Mouse (Mus musculus) B cell, adult 67 days (primary cell): ENCODE data around the gene Gm42957. TPM values are rescaled to one million over a fixed set of nuclear protein-coding genes. Genes with fewer than 3 reads are reported as not detected.

Source experiments
- total RNA-seq, 2 experiments: library from RNA; stranded (reverse); gene quantifications; 4 replicates each; pipeline ENCODE4 v1.2.4; 2023

The Gm42957 gene
- under 1 TPM in 1 of 2 experiments, not detected in 1; 0.26 TPM for total RNA-seq

GRCm38 (mm10) chr3:96634928-96635879 lies at the start of gene Gm42957, which contains the start of gene Pex11b:
Gene Gm42957 (plus strand): TSS chr3:96635474.
Gene Pex11b (plus strand): TSS chr3:96635376.

DNA sequence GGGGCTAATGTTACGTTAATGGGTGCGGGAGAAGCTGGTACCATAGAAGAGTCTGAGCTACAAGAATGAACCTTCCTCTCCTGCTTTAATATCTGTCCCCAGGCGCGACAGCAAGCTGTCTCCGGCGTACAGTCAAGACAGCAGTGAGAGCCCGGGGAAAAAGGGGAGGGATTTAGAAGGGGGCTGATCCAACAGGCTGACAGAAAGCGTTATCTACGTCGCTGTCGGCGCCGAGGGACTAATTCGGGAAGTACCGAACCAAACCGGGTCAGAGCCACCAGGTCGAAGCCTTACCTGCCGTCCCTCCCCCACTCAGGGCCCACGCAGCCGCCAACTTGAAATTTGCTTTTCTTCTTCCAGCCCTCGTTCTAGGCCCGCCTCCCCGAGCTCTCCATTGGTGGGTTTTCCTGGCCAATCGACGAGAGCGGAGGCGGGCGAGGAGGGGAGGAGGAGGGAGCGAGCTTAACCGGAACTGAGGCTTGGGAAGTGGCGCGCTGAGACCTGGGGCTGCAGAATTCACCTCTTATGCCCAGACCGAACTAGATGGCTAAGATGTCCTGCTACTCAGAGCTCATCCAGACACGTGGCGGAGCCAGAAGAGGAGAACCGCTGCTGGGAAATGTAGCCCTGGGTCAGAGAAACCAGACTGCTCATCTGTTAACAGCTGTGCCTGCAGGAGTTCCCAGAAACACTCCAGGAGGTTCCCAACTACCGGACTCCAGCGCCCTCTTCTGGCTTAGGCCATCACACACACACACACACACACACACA lies 41.3 kb upstream of the Gm42957 start, which contains the start of gene Polr3gl:
TSS of gene Polr3gl (minus strand) at position 392 of the 771 bp plus-strand sequence.

DNA sequence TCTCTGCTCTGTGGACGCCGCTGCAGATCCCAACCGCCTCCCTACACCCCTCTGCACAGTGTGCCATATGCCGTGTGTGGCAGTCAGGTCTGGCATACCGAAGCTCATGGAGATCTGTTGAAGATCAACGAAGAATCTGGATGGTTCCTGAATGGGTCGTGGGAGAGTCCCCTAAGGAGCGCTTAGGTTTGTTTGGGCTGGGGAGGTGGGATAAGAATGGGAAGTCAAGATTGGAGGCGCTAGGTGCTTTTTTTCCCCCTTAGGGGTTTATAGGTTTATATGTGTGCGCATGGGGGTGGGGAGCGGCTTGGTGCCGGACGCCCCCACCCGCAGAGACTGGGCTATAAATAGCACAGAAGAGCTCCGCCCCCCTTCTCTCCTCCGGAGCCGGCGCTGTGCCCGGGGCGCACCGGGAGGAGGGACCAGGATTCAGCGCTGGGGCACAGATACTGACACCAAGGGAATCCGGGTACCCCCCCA lies 39.0 kb upstream of the Gm42957 start, which contains the start of gene Ankrd34a:
TSS of gene Ankrd34a (plus strand) at position 409 of the 480 bp plus-strand sequence.

DNA sequence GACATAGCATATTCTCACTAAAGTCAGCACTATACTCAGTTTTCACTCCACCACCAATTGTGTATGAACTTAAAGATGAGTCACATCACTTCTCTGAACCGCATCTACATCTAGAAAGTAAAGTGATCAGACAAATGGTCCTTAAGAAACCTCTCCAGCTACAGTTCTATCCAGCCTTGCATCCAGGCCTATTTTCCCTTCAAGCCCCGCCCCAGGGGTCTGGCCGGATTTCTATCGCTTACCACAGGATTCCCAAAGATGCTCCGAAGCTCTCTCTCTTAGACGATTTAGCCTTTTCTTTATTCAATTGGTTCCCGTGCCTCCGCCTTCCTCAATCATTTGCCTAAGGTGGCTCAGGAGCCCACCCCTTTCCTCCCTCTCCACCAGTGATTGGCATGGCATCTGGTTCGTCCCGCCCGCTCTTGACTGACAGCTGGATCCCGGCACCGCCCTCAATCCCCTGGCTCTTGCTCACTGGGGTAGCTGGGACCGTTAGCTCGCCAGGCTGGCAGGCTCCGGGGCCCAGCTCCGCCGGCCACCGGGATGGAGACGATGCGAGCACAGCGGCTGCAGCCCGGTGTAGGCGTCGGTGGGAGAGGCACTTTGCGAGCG lies 34.5 kb upstream of the Gm42957 start, which contains the start of gene Lix1l:
TSS of gene Lix1l (plus strand) at position 511 of the 612 bp plus-strand sequence.

GRCm38 (mm10) chr3:96629729-96630600 lies 5.3 kb upstream of the Gm42957 start, which contains the start of gene Rbm8a:
Gene Rbm8a (plus strand): TSS chr3:96629933.

GRCm38 (mm10) chr3:96645018-96645649 lies 9.9 kb downstream of the Gm42957 start, which contains the start of gene Itga10:
Gene Itga10 (plus strand): TSS chr3:96645584.

GRCm38 (mm10) chr3:96669727-96670468 lies 34.6 kb downstream of the Gm42957 start, which contains the start of gene Ankrd35:
Gene Ankrd35 (plus strand): TSS chr3:96670131.

GRCm38 (mm10) chr3:96696198-96696765 lies 61.0 kb downstream of the Gm42957 start, which contains the start of gene Pias3:
Gene Pias3 (plus strand): TSS chr3:96696384.

Other genes with a start within 250 kb of the Gm42957 start
- not detected for gene BC107364, start 183.2 kb upstream of the Gm42957 start, total RNA-seq
- not detected for gene Hfe2, start 110.3 kb upstream of the Gm42957 start, total RNA-seq
- 1,000 to 10,000 TPM in 1 of 2 experiments, 100 to 1,000 TPM in 1; 931 to 1,017 TPM for gene Txnip, start 77.5 kb upstream of the Gm42957 start, total RNA-seq
- not detected for gene Gm16253, start 58.5 kb upstream of the Gm42957 start, total RNA-seq
- gene Polr3gl, start 41.3 kb upstream of the Gm42957 start, total RNA-seq = 10 to 100 TPM; 26.1 to 33.7 TPM
- gene Ankrd34a, start 38.8 kb upstream of the Gm42957 start, total RNA-seq = not detected
- gene Lix1l, start 34.3 kb upstream of the Gm42957 start, total RNA-seq = under 1 TPM; 0.64 to 0.65 TPM
- gene Rbm8a, start 5.5 kb upstream of the Gm42957 start, total RNA-seq = 10 to 100 TPM; 93.0 to 93.1 TPM
- gene Pex11b, start 98 bp upstream of the Gm42957 start, total RNA-seq = 10 to 100 TPM; 24.4 to 29.6 TPM
- gene Itga10, start 10.1 kb downstream of the Gm42957 start, total RNA-seq = 1 to 10 TPM; 2.2 to 2.5 TPM
- gene Ankrd35, start 34.7 kb downstream of the Gm42957 start, total RNA-seq = under 1 TPM in 1 of 2 experiments, not detected in 1; 0.18 TPM
- 10 to 100 TPM; 48.3 to 60.7 TPM for gene Pias3, start 60.9 kb downstream of the Gm42957 start, total RNA-seq
- gene Nudt17, start 73.1 kb downstream of the Gm42957 start, total RNA-seq = 1 to 10 TPM; 1.1 to 1.2 TPM
- gene Polr3c, start 92.2 kb downstream of the Gm42957 start, total RNA-seq = 10 to 100 TPM; 51.9 to 64.0 TPM
- gene Rnf115, start 92.2 kb downstream of the Gm42957 start, total RNA-seq = 10 to 100 TPM; 55.8 to 59.7 TPM
- not detected for gene Pdzk1, start 193.8 kb downstream of the Gm42957 start, total RNA-seq
- gene Cd160, start 193.9 kb downstream of the Gm42957 start, total RNA-seq = 1 to 10 TPM in 1 of 2 experiments, under 1 TPM in 1; 0.90 to 1.2 TPM